Mouse (Mus musculus): Measurements from ENCODE around the gene Chga. TPM values are rescaled to one million over a fixed set of nuclear protein-coding genes. Genes with fewer than 3 reads are reported as not detected.

Chga gene
- polyA plus RNA-seq, 1 experiment from 2014 or later = 155 TPM

DNA sequence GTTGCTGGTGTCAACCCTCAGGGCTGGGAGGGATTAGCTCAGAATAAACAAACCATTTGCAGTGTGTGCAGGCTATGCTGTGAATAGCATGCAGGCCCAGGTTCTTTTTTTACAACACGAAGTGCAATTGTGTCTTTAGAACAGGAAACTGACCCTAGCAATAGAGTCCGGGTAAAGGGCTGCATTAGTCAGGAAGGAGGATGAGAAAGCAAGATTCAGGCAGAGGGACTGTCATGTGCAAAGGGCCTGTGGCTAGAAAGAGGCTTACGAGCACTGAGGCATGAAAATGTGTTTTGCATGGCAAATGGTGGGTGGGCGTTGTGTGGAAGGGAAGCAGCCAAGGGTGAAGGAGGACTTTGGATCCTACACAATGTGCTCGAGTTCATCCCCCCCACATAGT is 26.8 kb upstream of the Chga start:
- ATAC-seq (replicated peaks) = no peak
- WGBS = 62% methylated on average over 5 of the region's 5 CpGs
- H3K27me3 ChIP-seq (replicated peaks) = no peaks in the 10 kb centered on the region

DNA sequence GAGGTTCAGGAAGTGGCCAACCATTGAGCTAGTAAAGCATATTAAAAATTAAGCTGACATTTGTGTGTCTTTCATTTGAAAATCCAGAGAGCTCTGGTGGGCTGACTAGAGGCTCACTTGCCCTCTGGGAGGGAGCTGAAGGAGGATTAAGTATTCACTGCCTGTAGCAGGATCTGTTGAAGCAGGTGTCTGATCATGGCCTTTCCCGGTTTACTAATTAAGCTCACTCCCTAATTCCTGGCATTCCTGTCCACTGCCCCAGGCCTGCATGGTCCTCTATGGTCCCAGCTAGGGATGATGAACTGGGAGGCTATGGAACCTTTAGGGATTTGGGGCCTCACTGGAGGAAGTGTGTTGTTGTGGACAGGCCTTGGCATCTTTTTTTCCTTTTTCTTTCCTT is 19.0 kb upstream of the Chga start:
- WGBS = 24% methylated on average over 1 of the region's 1 CpGs
- no peaks in the 10 kb centered on the region for H3K27me3 ChIP-seq (replicated peaks)

More for the DNA sequence above, 26.8 kb upstream of the Chga start:
- Histone ChIP-seq H3K36me3 (replicated peaks) (no peaks in the 10 kb centered on the region), H3K27ac (no peak overlapping the region), H3K9me3 (no peaks in the 10 kb centered on the region), H3K4me2 (no peak overlapping the region), H3K9ac (no peak overlapping the region), H3K4me1 (no peaks in the 10 kb centered on the region), H3K4me3 (no peak overlapping the region)

DNA sequence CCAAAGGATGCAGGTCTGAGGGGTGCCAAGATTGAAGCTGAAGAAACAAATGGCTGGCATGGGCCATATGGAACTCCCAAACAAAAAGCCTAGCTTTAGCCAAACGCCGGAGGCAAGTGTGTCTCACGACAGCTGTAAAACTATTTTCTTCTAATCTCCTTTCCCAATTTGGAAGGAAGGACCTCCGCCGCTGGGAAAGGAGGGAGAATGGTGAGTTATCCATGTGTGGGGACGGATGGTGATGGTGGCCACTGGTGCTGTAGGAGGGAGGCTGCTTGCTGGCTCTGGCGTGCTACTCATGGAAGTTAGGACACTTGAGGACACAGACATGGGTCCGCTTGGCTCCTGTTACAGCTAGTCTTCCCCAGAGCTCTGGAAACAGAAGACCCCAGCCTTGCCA is 14.5 kb upstream of the Chga start:
- no peaks in the 10 kb centered on the region for H3K27me3 ChIP-seq (replicated peaks)
- ATAC-seq (replicated peaks) = no peak
- WGBS = 81% methylated on average over 8 of the region's 8 CpGs

More for the DNA sequence above, 19.0 kb upstream of the Chga start:
- Histone ChIP-seq H3K4me3 (no peak overlapping the region), H3K27ac (no peak overlapping the region), H3K4me2 (no peak overlapping the region), H3K9ac (no peak overlapping the region), H3K9me3 (no peaks in the 10 kb centered on the region), H3K36me3 (replicated peaks) (no peaks in the 10 kb centered on the region), H3K4me1 (no peaks in the 10 kb centered on the region)
- no peak for ATAC-seq (replicated peaks)

DNA sequence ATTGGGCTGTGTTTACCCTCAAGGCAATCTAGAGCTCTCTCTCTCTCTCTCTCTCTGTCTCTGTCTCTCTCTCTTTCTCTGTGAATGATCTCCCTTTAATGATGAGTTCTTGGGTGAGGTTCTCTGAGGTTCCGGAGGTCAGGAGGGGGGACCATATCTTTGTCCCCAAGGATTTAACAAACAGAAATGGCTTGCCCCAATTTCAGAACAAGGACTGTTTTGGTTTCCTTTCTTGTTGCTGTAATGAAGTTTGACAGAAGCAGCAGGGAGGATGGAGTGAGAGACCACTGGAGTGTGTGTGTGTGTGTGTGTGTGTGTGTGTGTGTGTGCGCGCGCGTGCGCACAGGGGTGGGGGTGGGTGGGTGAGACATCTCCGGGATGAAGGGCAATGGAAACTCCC is 13.6 kb upstream of the Chga start:
- H3K27me3 ChIP-seq (replicated peaks) = no peaks in the 10 kb centered on the region
- H3K9ac ChIP-seq = no peak overlapping the region
- no peak overlapping the region for H3K4me3 ChIP-seq
- H3K36me3 ChIP-seq (replicated peaks) = no peaks in the 10 kb centered on the region
- H3K4me1 ChIP-seq = peaks cover 8% of the 10 kb centered on the region
- ATAC-seq (replicated peaks) = no peak
- H3K27ac ChIP-seq = no peak overlapping the region
- no peak overlapping the region for H3K4me2 ChIP-seq
- H3K9me3 ChIP-seq = no peaks in the 10 kb centered on the region
- WGBS = 96% methylated on average over 7 of the region's 7 CpGs

More for the DNA sequence above, 14.5 kb upstream of the Chga start:
- H3K4me1 ChIP-seq = peaks cover 5% of the 10 kb centered on the region
- H3K4me2 ChIP-seq = no peak overlapping the region
- H3K36me3 ChIP-seq (replicated peaks) = no peaks in the 10 kb centered on the region
- H3K27ac ChIP-seq = no peak overlapping the region
- no peak overlapping the region for H3K4me3 ChIP-seq
- H3K9me3 ChIP-seq = no peaks in the 10 kb centered on the region
- no peak overlapping the region for H3K9ac ChIP-seq

DNA sequence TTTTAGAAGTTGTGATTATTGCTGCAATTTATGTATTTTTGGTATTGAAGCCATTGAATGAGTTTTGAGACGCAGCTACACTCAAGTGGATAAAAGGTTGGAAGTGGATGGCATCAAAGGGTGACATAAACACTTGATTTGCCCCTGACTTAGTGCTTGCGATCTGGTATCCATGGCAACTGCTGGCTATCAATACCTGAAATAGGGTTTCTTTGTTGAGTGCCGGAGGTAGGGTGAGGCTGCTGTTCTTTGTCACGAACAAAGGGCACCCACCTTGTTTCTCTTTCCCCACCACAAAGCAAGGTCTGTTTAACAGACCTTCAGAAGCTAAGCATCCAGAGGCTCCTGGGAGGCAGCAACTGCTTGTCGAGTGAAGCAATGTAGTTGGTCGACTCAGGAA is 9.6 kb upstream of the Chga start:
- ATAC-seq (replicated peaks) = peak; percentile 73
- no peak overlapping the region for H3K4me3 ChIP-seq
- H3K27me3 ChIP-seq (replicated peaks) = no peaks in the 10 kb centered on the region
- H3K36me3 ChIP-seq (replicated peaks) = no peaks in the 10 kb centered on the region
- H3K9ac ChIP-seq = no peak overlapping the region
- 39% methylated on average over 6 of the region's 6 CpGs for WGBS
- H3K4me2 ChIP-seq = no peak overlapping the region
- H3K9me3 ChIP-seq = no peaks in the 10 kb centered on the region
- peak overlapping the region; percentile 57 for H3K27ac ChIP-seq
- peaks cover 8% of the 10 kb centered on the region for H3K4me1 ChIP-seq

DNA sequence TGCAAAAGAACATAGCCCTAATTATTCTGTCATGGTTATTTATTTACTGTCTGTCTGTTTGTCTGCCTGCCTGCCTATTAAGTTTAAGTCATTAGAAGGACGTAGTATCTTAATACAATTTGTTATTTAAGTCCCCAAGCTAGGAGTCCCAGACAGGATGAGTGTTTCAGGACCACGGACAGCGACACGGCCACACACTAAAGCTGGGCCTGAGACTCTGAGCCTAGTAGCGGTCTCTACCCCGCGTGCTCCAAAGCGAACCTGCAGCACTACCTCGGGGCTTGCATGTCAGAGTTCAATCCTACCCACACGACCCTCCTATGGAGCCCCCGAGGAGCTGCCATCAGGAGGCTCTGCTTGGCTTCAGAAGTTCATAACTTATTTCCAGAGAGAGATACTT is 4.2 kb upstream of the Chga start:
- Histone ChIP-seq H3K4me2 (no peak overlapping the region), H3K9me3 (no peaks in the 10 kb centered on the region), H3K36me3 (replicated peaks) (no peaks in the 10 kb centered on the region), H3K4me3 (no peak overlapping the region), H3K27me3 (replicated peaks) (0 out of 2 replicates have a peak, but pooled peaks cover 3% of the 10 kb centered on the region), H3K9ac (no peak overlapping the region), H3K27ac (no peak overlapping the region), H3K4me1 (peaks cover 18% of the 10 kb centered on the region)
- no peak for ATAC-seq (replicated peaks)
- WGBS = 7% methylated on average over 11 of the region's 11 CpGs

DNA sequence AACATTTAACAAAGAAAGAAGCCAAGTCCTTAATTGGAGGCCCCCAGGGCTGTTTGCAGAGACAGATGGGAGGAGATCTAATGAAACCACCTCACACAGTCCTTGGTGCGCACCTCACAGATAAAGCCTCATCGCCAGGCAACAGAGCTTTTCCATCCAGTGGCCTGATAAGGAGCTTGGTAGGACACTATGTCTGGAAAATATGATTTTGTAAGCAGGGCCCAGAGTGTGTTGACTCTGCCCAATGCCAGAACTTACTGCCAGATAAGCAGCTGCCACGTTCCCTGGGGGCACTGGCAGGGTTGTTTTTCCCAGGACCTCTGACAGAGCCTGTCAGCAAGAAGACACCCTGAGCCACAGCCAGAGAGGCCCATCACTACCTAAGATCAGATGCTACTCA is 3.6 kb upstream of the Chga start:
- Histone ChIP-seq H3K9ac (no peak overlapping the region), H3K4me3 (no peak overlapping the region), H3K9me3 (no peaks in the 10 kb centered on the region), H3K4me2 (no peak overlapping the region), H3K27me3 (replicated peaks) (0 out of 2 replicates have a peak, but pooled peaks cover 3% of the 10 kb centered on the region), H3K4me1 (peaks cover 24% of the 10 kb centered on the region), H3K27ac (no peak overlapping the region), H3K36me3 (replicated peaks) (no peaks in the 10 kb centered on the region)
- WGBS = 52% methylated on average over 3 of the region's 3 CpGs
- ATAC-seq (replicated peaks) = no peak

DNA sequence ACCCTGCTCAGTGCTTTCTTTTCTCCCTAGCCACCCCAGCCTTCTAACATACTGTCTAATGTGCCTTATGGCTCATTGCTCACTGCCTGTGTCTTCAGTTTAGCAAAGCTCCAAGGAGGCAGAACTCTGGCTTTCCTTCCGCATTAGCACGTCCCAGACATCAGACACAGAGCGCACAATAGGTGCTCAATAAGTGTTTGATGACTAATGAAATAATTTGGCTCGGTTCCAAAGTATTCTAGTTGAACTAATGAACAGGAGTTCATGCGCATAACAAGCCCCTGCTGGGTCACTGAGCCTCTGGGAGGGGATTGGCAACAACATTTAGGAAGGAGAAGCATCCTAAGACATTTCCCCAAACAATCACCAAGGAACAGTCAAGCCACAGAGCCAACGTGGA is 2.8 kb upstream of the Chga start:
- no peaks in the 10 kb centered on the region for H3K9me3 ChIP-seq
- peaks cover 26% of the 10 kb centered on the region for H3K4me1 ChIP-seq
- H3K9ac ChIP-seq = no peak overlapping the region
- no peak overlapping the region for H3K4me2 ChIP-seq
- H3K27ac ChIP-seq = no peak overlapping the region
- no peak for ATAC-seq (replicated peaks)
- H3K4me3 ChIP-seq = no peak overlapping the region
- WGBS = 46% methylated on average over 6 of the region's 6 CpGs
- 0 out of 2 replicates have a peak, but pooled peaks cover 3% of the 10 kb centered on the region for H3K27me3 ChIP-seq (replicated peaks)
- no peaks in the 10 kb centered on the region for H3K36me3 ChIP-seq (replicated peaks)

DNA sequence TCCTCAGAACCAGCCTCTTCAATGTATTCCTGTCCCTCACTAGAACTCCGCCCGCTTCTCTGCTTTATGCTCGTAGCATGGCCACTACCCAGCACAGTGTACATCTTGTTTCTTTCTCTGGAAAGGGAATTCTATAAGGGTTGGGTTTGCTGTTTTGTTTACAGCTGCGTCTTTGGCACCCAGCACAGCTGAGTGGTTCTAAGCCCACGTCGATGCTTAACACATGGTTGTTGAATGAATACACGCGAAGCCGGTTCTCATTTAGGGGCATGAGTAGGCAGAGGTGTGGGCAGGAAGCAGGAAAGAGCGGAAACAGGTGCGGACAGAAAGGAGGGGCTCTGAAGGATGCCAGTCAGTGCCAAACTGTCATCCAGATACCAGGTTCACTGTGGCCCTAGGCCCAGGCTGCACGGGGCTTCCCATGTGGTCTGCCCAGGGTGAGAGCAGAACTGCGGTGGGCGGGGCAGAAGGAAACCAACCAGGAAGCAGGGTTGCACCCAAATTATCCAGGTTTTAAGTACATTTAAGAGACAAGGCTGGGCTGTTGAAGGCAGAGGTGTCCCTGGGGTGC is 979 bp upstream of the Chga start:
- Histone ChIP-seq H3K9me3 (no peaks in the 10 kb centered on the region), H3K27me3 (replicated peaks) (0 out of 2 replicates have a peak, but pooled peaks cover 3% of the 10 kb centered on the region), H3K4me2 (peak overlapping the region; percentile 83), H3K9ac (no peak overlapping the region), H3K4me3 (peak overlapping the region; percentile 93), H3K4me1 (peaks cover 26% of the 10 kb centered on the region), H3K36me3 (replicated peaks) (0 out of 2 replicates have a peak, but pooled peaks cover 3% of the 10 kb centered on the region), H3K27ac (no peak overlapping the region)
- ATAC-seq (replicated peaks) = peak; percentile 10
- 79% methylated on average over 14 of the region's 14 CpGs for WGBS

DNA sequence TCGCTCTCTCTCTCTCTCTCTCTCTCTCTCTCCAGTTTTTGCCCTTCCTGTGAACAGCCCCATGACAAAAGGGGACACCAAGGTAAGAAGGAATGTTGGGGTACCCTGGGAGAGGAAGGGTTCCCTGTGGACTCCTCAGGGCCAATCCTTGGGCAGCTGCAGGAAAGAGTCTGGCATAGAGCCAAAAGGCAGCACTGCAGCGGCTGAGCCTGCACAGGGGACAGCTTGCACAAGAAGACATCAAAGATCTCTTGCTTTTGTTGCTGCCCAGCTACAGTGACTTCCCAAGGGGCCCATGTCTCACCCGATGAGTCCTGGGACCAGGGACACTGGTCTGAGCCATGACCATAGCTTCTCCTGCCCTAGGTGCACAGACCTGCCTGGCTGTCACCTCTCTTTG is 1.1 kb downstream of the Chga start:
- WGBS = 45% methylated on average over 3 of the region's 3 CpGs
- peaks cover 3% of the 10 kb centered on the region; the same call in 1 of the 2 replicates for H3K36me3 ChIP-seq (replicated peaks)
- peak overlapping the region; percentile 93 for H3K9ac ChIP-seq
- peak overlapping the region; percentile 93 for H3K4me3 ChIP-seq
- H3K4me1 ChIP-seq = peaks cover 26% of the 10 kb centered on the region
- peak overlapping the region; percentile 83 for H3K4me2 ChIP-seq
- no peak overlapping the region for H3K27ac ChIP-seq
- H3K9me3 ChIP-seq = no peaks in the 10 kb centered on the region
- ATAC-seq (replicated peaks) = no peak
- 0 out of 2 replicates have a peak, but pooled peaks cover 3% of the 10 kb centered on the region for H3K27me3 ChIP-seq (replicated peaks)

DNA sequence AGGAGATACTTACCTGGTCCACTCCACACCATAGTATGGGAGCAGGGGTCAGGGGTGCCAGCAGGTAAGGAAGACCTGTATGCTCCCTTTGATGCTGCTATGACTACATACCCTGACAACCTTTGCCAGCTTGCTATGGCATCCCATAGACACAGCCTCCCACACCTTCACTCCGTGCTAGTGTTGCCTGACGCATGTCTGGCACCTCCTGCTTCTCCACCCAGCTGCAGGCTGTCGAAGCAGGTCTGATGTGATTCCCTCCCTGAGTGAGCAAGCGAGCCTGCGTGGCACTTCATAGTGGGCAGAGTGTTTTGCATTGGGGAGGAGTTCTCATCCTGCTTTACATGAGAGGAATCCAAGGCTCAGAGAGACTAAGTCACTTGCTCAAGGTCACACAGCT is 2.6 kb downstream of the Chga start:
- 86% methylated on average over 5 of the region's 5 CpGs for WGBS
- Histone ChIP-seq H3K4me3 (no peak overlapping the region), H3K36me3 (replicated peaks) (peaks cover 3% of the 10 kb centered on the region; the same call in 1 of the 2 replicates), H3K9me3 (no peaks in the 10 kb centered on the region), H3K4me1 (peaks cover 19% of the 10 kb centered on the region), H3K4me2 (no peak overlapping the region), H3K9ac (no peak overlapping the region), H3K27ac (no peak overlapping the region), H3K27me3 (replicated peaks) (0 out of 2 replicates have a peak, but pooled peaks cover 3% of the 10 kb centered on the region)
- ATAC-seq (replicated peaks) = no peak

DNA sequence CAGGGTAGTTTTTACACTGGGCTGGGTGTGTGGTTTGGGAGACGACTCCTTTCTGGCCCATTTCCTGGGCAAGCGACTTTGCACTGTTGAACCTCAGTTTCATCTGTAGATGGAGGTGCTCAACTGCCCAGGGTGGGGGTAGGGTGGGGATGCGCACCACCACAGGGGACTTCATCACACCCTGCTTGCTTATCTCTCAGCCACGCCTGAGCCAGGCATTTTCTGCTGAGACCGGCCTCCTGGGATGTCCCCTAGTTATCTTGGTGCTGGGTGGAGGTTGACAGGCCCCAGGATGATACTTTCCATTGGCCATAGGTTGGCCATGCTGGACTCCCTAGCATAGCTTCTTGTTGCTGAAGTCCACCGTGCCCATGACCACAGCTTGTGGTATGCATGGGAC is 10.3 kb downstream of the Chga start:
- H3K4me2 ChIP-seq = no peak overlapping the region
- no peak for ATAC-seq (replicated peaks)
- no peak overlapping the region for H3K27ac ChIP-seq
- 88% methylated on average over 6 of the region's 6 CpGs for WGBS
- H3K9ac ChIP-seq = no peak overlapping the region
- no peaks in the 10 kb centered on the region for H3K27me3 ChIP-seq (replicated peaks)
- H3K9me3 ChIP-seq = no peaks in the 10 kb centered on the region
- H3K36me3 ChIP-seq (replicated peaks) = 0 out of 2 replicates have a peak, but pooled peaks cover 12% of the 10 kb centered on the region
- H3K4me3 ChIP-seq = no peak overlapping the region
- H3K4me1 ChIP-seq = no peaks in the 10 kb centered on the region

DNA sequence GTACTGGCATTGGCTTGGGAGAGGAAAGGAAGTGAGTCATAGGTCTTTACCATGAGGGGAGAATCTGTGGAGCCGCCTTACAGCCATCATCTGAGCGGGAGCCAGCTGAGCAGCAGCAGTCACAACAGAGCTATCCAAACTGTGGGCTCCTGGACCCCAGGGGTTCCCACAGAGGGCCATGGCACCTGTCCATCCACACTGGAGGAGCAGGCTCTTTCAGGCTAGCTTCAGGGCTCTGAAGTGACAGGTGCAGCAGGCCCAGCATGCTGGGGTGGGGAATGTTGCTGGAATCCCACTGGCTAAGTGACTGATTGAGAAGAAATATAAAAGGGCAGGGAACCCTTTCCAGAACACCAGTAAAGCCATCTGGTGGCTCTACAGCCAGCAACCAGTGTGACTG is 12.2 kb downstream of the Chga start:
- WGBS = 89% methylated on average over 2 of the region's 2 CpGs
- no peak for ATAC-seq (replicated peaks)
- no peak overlapping the region for H3K4me2 ChIP-seq

More for the DNA sequence above, 12.2 kb downstream of the Chga start:
- no peak overlapping the region for H3K9ac ChIP-seq
- H3K4me1 ChIP-seq = no peaks in the 10 kb centered on the region
- 0 out of 2 replicates have a peak, but pooled peaks cover 12% of the 10 kb centered on the region for H3K36me3 ChIP-seq (replicated peaks)
- no peaks in the 10 kb centered on the region for H3K9me3 ChIP-seq
- H3K4me3 ChIP-seq = no peak overlapping the region
- no peak overlapping the region for H3K27ac ChIP-seq
- H3K27me3 ChIP-seq (replicated peaks) = no peaks in the 10 kb centered on the region

Data from midbrain, embryonic 15.5 days (tissue).